Mouse (Mus musculus) layer of hippocampus, postnatal 25 days (tissue): ENCODE measurements around the gene Polr3b. TPM values are rescaled to one million over a fixed set of nuclear protein-coding genes. Genes with fewer than 3 reads are reported as not detected.

ENCODE experiments used
- DNase-seq, 2 experiments: peaks; one replicate each; pipeline ENCODE4 v3.0.0; 2022; ENCODE audit warnings: mixed read lengths in 2 of 2, low spot score in 1 of 2; ENCODE audit errors: extremely low spot score in 1 of 2
- total RNA-seq, 2 experiments: library from RNA; stranded (reverse); gene quantifications; 2 replicates each; pipeline ENCODE4 v1.2.3; 2021

The Polr3b gene
- total RNA-seq, 2 experiments from 2014 or later: 15.6 to 15.7 TPM

GRCm38 (mm10) chr10:84610324-84610723 lies 11.8 kb upstream of the Polr3b start:
- DNase-seq: no peak

GRCm38 (mm10) chr10:84610783-84611182 lies 11.3 kb upstream of the Polr3b start:
- no peak for DNase-seq

GRCm38 (mm10) chr10:84611664-84612063 lies 10.4 kb upstream of the Polr3b start:
- DNase-seq: no peak

GRCm38 (mm10) chr10:84612281-84612680 lies 9.8 kb upstream of the Polr3b start:
- DNase-seq: no peak

GRCm38 (mm10) chr10:84613366-84613765 lies 8.7 kb upstream of the Polr3b start:
- DNase-seq: no peak

- DNase-seq: no peak
Measured at GRCm38 (mm10) chr10:84615076-84615475, 7.0 kb upstream of the Polr3b start.

GRCm38 (mm10) chr10:84631182-84631581 lies 9.1 kb downstream of the Polr3b start:
- DNase-seq: no peak

- no peak for DNase-seq
Measured at GRCm38 (mm10) chr10:84632005-84632404, 9.9 kb downstream of the Polr3b start.

GRCm38 (mm10) chr10:84636656-84637055 lies 14.6 kb downstream of the Polr3b start:
- no peak for DNase-seq

- DNase-seq: no peak
Measured at GRCm38 (mm10) chr10:84638382-84638781, 16.3 kb downstream of the Polr3b start.

- DNase-seq: no peak
Measured at GRCm38 (mm10) chr10:84639525-84640287, 17.6 kb downstream of the Polr3b start.

- no peak for DNase-seq
Measured at GRCm38 (mm10) chr10:84640861-84641260, 18.8 kb downstream of the Polr3b start.

- no peak for DNase-seq
Measured at GRCm38 (mm10) chr10:84641576-84641975, 19.5 kb downstream of the Polr3b start.

GRCm38 (mm10) chr10:84645940-84646339 lies 23.8 kb downstream of the Polr3b start:
- no peak for DNase-seq

- peak; percentile 28 to 31 for DNase-seq
Measured at GRCm38 (mm10) chr10:84646506-84647102, 24.5 kb downstream of the Polr3b start.

- no peak for DNase-seq
Measured at GRCm38 (mm10) chr10:84647264-84647663, 25.2 kb downstream of the Polr3b start.

- no peak for DNase-seq
Measured at GRCm38 (mm10) chr10:84648911-84649310, 26.8 kb downstream of the Polr3b start.

- DNase-seq: no peak
Measured at GRCm38 (mm10) chr10:84654029-84654428, 31.9 kb downstream of the Polr3b start.

GRCm38 (mm10) chr10:84654731-84655130 lies 32.6 kb downstream of the Polr3b start:
- no peak for DNase-seq

GRCm38 (mm10) chr10:84656618-84657017 lies 34.5 kb downstream of the Polr3b start:
- DNase-seq: no peak

- DNase-seq: no peak
Measured at GRCm38 (mm10) chr10:84657437-84658087, 35.5 kb downstream of the Polr3b start.
